Mouse (Mus musculus) embryonic stem cell, embryonic (primary cell): Measurements from ENCODE around the gene Cx3cr1.

Experiments used
- CTCF ChIA-PET, 4 experiments: fragments of 300-600 bp in 2 of 4; fragments of 350-600 bp in 2 of 4; sonication (Branson Sonifier 250); formaldehyde crosslinking; loops; one replicate each; lab custom pipeline; 2022; ENCODE audit warnings: inconsistent platforms in 2 of 4; lab: Charles Lee
- POLR2A ChIA-PET, 4 experiments: fragments of 300-600 bp in 2 of 4; fragments of 350-600 bp in 2 of 4; sonication (Branson Sonifier 250); formaldehyde crosslinking; loops; one replicate each; lab custom pipeline; 2022; ENCODE audit warnings: antibody characterized with exemption in 4 of 4, inconsistent platforms in 1 of 4; lab: Charles Lee

Gene Cx3cr1

GRCm38 (mm10) chr9:119982241-119982811 lies 87.4 kb downstream of the Cx3cr1 start:
- CTCF ChIA-PET, result interaction anchor here in 2 of 4 experiments (0.8 to 4.0 kb wide), 4 partner anchors 8 to 27 kb away, joined by 3 to 47 read pairs (median 4); no protein-coding TSS in a partner anchor
- POLR2A ChIA-PET, result interaction anchor here in 3 of 4 experiments (0.6 to 10.2 kb wide), 24 partner anchors 8 to 769 kb away, joined by 3 to 173 read pairs (median 5); partner anchors contain the start of genes Mobp (in 1 of the 3) and Rpsa (in 1 of the 3)

- ChIA-PET POLR2A (interaction anchor here in 3 of 4 experiments (0.6 to 10.2 kb wide), 35 partner anchors 8 to 898 kb away, joined by 3 to 173 read pairs (median 5); partner anchors contain the start of gene Rpsa (in 2 of the 3)), CTCF (interaction anchor here in 3 of 4 experiments (0.6 to 4.0 kb wide), 12 partner anchors 8 to 38 kb away, joined by 3 to 47 read pairs (median 3); no protein-coding TSS in a partner anchor)
Observed at GRCm38 (mm10) chr9:119981183-119982179, 88.2 kb downstream of the Cx3cr1 start.

GRCm38 (mm10) chr9:119980770-119981182 lies 88.9 kb downstream of the Cx3cr1 start:
- ChIA-PET POLR2A (interaction anchor here in 3 of 4 experiments (0.6 to 10.2 kb wide), 25 partner anchors 7 to 565 kb away, joined by 3 to 173 read pairs (median 5); partner anchors contain the start of gene Rpsa (in 1 of the 3)), CTCF (interaction anchor here in 2 of 4 experiments (0.7 to 1.4 kb wide), 7 partner anchors 10 to 237 kb away, joined by 3 to 5 read pairs (median 3); no protein-coding TSS in a partner anchor)

GRCm38 (mm10) chr9:119979749-119980148 lies 89.9 kb downstream of the Cx3cr1 start:
- POLR2A ChIA-PET, result interaction anchor here (0.6 to 10.2 kb wide), 12 partner anchors 10 to 308 kb away, joined by 3 to 173 read pairs (median 4); no protein-coding TSS in a partner anchor
- CTCF ChIA-PET, result interaction anchor here in 1 of 4 experiments (0.9 kb wide), 1 partner anchor 22 kb away, joined by 3 read pairs; no protein-coding TSS in a partner anchor

- CTCF ChIA-PET, result interaction anchor here in 1 of 4 experiments (1.0 kb wide), 1 partner anchor 16 kb away, joined by 4 read pairs; no protein-coding TSS in a partner anchor
- POLR2A ChIA-PET, result interaction anchor here in 3 of 4 experiments (0.8 to 1.7 kb wide), 12 partner anchors 9 to 148 kb away, joined by 3 to 7 read pairs (median 4); partner anchors contain the start of gene Rpsa (in 2 of the 3)
Observed at GRCm38 (mm10) chr9:119978811-119979441, 90.8 kb downstream of the Cx3cr1 start.

GRCm38 (mm10) chr9:119978151-119978810 lies 91.4 kb downstream of the Cx3cr1 start:
- POLR2A ChIA-PET, result interaction anchor here in 3 of 4 experiments (0.6 to 1.7 kb wide), 18 partner anchors 9 to 1613 kb away, joined by 3 to 7 read pairs (median 4); partner anchors contain the start of genes Rpsa (in 2 of the 3) and Exog (in 1 of the 3)
- CTCF ChIA-PET, result interaction anchor here in 3 of 4 experiments (0.6 to 1.4 kb wide), 7 partner anchors 16 to 422 kb away, joined by 3 to 12 read pairs (median 3); no protein-coding TSS in a partner anchor

- POLR2A ChIA-PET, result interaction anchor here in 3 of 4 experiments (0.6 to 1.7 kb wide), 20 partner anchors 10 to 1612 kb away, joined by 3 to 7 read pairs (median 4); partner anchors contain the start of genes Rpsa (in 2 of the 3) and Exog (in 1 of the 3)
- CTCF ChIA-PET, result interaction anchor here (0.6 to 1.4 kb wide), 9 partner anchors 11 to 421 kb away, joined by 3 to 12 read pairs (median 3); no protein-coding TSS in a partner anchor
Observed at GRCm38 (mm10) chr9:119977557-119978060, 92.1 kb downstream of the Cx3cr1 start.

GRCm38 (mm10) chr9:119976704-119977556 lies 92.7 kb downstream of the Cx3cr1 start:
- POLR2A ChIA-PET, result interaction anchor here (0.6 to 4.1 kb wide), 17 partner anchors 9 to 158 kb away, joined by 3 to 19 read pairs (median 4); partner anchors contain the start of genes Rpsa (in 2 of the 4), Gorasp1 (in 1 of the 4) and Ttc21a (in 1 of the 4)
- CTCF ChIA-PET, result interaction anchor here (0.6 to 1.4 kb wide), 7 partner anchors 10 to 122 kb away, joined by 3 to 4 read pairs (median 3); no protein-coding TSS in a partner anchor

GRCm38 (mm10) chr9:119975286-119975685 lies 94.4 kb downstream of the Cx3cr1 start:
- CTCF ChIA-PET, result interaction anchor here (0.5 to 3.6 kb wide), 60 partner anchors 9 to 1750 kb away, joined by 3 to 54 read pairs (median 6); partner anchors contain the start of genes Csrnp1 (in 4 of the 4), Gorasp1 (in 3 of the 4), Ttc21a (in 3 of the 4) and Cx3cr1 (in 1 of the 4)
- POLR2A ChIA-PET, result interaction anchor here in 3 of 4 experiments (0.9 to 4.1 kb wide), 24 partner anchors 8 to 175 kb away, joined by 3 to 45 read pairs (median 6); partner anchors contain the start of genes Rpsa (in 3 of the 3), Csrnp1 (in 2 of the 3), Gorasp1 (in 1 of the 3) and Mobp (in 1 of the 3)

GRCm38 (mm10) chr9:119974609-119975008 lies 95.1 kb downstream of the Cx3cr1 start:
- ChIA-PET POLR2A (interaction anchor here (0.5 to 4.1 kb wide), 45 partner anchors 8 to 210 kb away, joined by 3 to 45 read pairs (median 4); partner anchors contain the start of genes Csrnp1 (in 3 of the 4), Gorasp1 (in 3 of the 4), Rpsa (in 3 of the 4) and Ttc21a (in 3 of the 4)), CTCF (interaction anchor here (0.5 to 3.6 kb wide), 69 partner anchors 9 to 514 kb away, joined by 3 to 54 read pairs (median 5); partner anchors contain the start of genes Csrnp1 (in 4 of the 4), Gorasp1 (in 3 of the 4), Ttc21a (in 3 of the 4) and Cx3cr1 (in 1 of the 4))

- ChIA-PET POLR2A (interaction anchor here (0.5 to 4.1 kb wide), 56 partner anchors 9 to 330 kb away, joined by 3 to 45 read pairs (median 4); partner anchors contain the start of genes Csrnp1 (in 4 of the 4), Gorasp1 (in 3 of the 4), Rpsa (in 3 of the 4) and Ttc21a (in 3 of the 4)), CTCF (interaction anchor here (0.6 to 3.6 kb wide), 77 partner anchors 8 to 1513 kb away, joined by 3 to 54 read pairs (median 4); partner anchors contain the start of genes Csrnp1 (in 4 of the 4), Gorasp1 (in 3 of the 4), Ttc21a (in 3 of the 4) and Cx3cr1 (in 1 of the 4))
Observed at GRCm38 (mm10) chr9:119973869-119974520, 95.7 kb downstream of the Cx3cr1 start.

- POLR2A ChIA-PET, result interaction anchor here (0.6 to 4.1 kb wide), 38 partner anchors 8 to 329 kb away, joined by 3 to 45 read pairs (median 5); partner anchors contain the start of genes Csrnp1 (in 3 of the 4), Rpsa (in 2 of the 4), Gorasp1 (in 1 of the 4) and Ttc21a (in 1 of the 4)
Observed at GRCm38 (mm10) chr9:119973281-119973680, 96.4 kb downstream of the Cx3cr1 start.

GRCm38 (mm10) chr9:119972582-119972981 lies 97.1 kb downstream of the Cx3cr1 start:
- POLR2A ChIA-PET, result interaction anchor here in 3 of 4 experiments (1.0 to 4.1 kb wide), 8 partner anchors 9 to 155 kb away, joined by 4 to 45 read pairs (median 6); partner anchors contain the start of genes Csrnp1 (in 2 of the 3), Gorasp1 (in 1 of the 3), Rpsa (in 1 of the 3) and Ttc21a (in 1 of the 3)
- CTCF ChIA-PET, result interaction anchor here in 3 of 4 experiments (0.6 to 3.6 kb wide), 9 partner anchors 11 to 41 kb away, joined by 3 to 54 read pairs (median 4); partner anchors contain the start of gene Csrnp1 (in 1 of the 3)

More at GRCm38 (mm10) chr9:119973281-119973680, 96.4 kb downstream of the Cx3cr1 start:
- CTCF ChIA-PET, result interaction anchor here (0.6 to 3.6 kb wide), 50 partner anchors 7 to 1512 kb away, joined by 3 to 54 read pairs (median 7); partner anchors contain the start of genes Csrnp1 (in 4 of the 4), Cx3cr1 (in 1 of the 4), Gorasp1 (in 1 of the 4) and Ttc21a (in 1 of the 4)
